Comparison of ENCODE assay signal across 18 mouse cellular contexts in genomic region chr4:114315051-114315450, GRCm38 (mm10).
A peak's percentile ranks its signal among the peaks of the same experiment; 100 is the strongest.
DNase-seq lines count a peak whose midpoint lies in the region; ATAC-seq lines count a peak whose summit lies in the region.
"Had no signal": no experiment of that assay in that cellular context is flagged by ENCODE, and none has a peak within 500 bp of the region (broad histone marks: within the 10 kb centered on the region; RNA-seq: fewer than 3 reads in every experiment).

No protein-coding gene starts in this region.

- H3K4me1 ChIP-seq in kidney, embryonic 15.5 days, result no peaks in the 10 kb centered on the region
- H3K4me1 ChIP-seq in embryonic facial prominence, embryonic 10.5 days, result no peaks in the 10 kb centered on the region
- H3K4me1 ChIP-seq: forebrain, embryonic 13.5 days; heart, embryonic 13.5 days; hindbrain, embryonic 12.5 days had no signal

- ATAC-seq in kidney, embryonic 15.5 days (replicated peaks; ENCODE audit: low FRiP score), result no peak
- ATAC-seq: forebrain, embryonic 13.5 days; hindbrain, embryonic 16.5 days had no signal

- no peaks in the 10 kb centered on the region for H3K36me3 ChIP-seq in kidney, embryonic 15.5 days
- no peaks in the 10 kb centered on the region for H3K36me3 ChIP-seq in embryonic facial prominence, embryonic 10.5 days (replicated peaks)
- H3K36me3 ChIP-seq: heart, embryonic 13.5 days; hindbrain, embryonic 12.5 days had no signal

- no peak overlapping the region for H3K4me2 ChIP-seq in kidney, embryonic 15.5 days
- H3K4me2 ChIP-seq: forebrain, embryonic 13.5 days; heart, embryonic 13.5 days; hindbrain, embryonic 12.5 days had no signal

- WGBS in kidney, embryonic 15.5 days, result 55% methylated on average over 2 of the region's 2 CpGs
- 72% methylated on average over 2 of the region's 2 CpGs for WGBS in embryonic facial prominence, embryonic 10.5 days

- H3K4me3 ChIP-seq in kidney, embryonic 15.5 days (replicated peaks), result no peak overlapping the region
- H3K4me3 ChIP-seq in embryonic facial prominence, embryonic 10.5 days, result no peak overlapping the region
- H3K4me3 ChIP-seq: forebrain, embryonic 13.5 days; gastrocnemius, adult 2 months; heart, embryonic 13.5 days; hindbrain, embryonic 12.5 days had no signal

- no peaks in the 10 kb centered on the region for H3K9me3 ChIP-seq in kidney, embryonic 15.5 days (replicated peaks)
- H3K9me3 ChIP-seq in embryonic facial prominence, embryonic 10.5 days, result no peaks in the 10 kb centered on the region
- H3K9me3 ChIP-seq: forebrain, embryonic 13.5 days; heart, embryonic 13.5 days; hindbrain, embryonic 12.5 days had no signal

- H3K27me3 ChIP-seq in kidney, embryonic 15.5 days, result peaks cover 32% of the 10 kb centered on the region
- H3K27me3 ChIP-seq in embryonic facial prominence, embryonic 10.5 days (replicated peaks; ENCODE audit: low read depth, poor library complexity, severe bottlenecking), result no peaks in the 10 kb centered on the region
- H3K27me3 ChIP-seq: forebrain, embryonic 13.5 days; heart, embryonic 13.5 days; hindbrain, embryonic 12.5 days had no signal

- peak; percentile 57 for DNase-seq in kidney, adult 11 months
- peak; percentile 63 for DNase-seq in 3T3-L1 (ENCODE audit: low read depth, low spot score)
- peak; percentile 63 to 68 for DNase-seq in kidney, adult 8-10 months
- DNase-seq in kidney, postnatal 25 days, result peak; percentile 46 to 54
- no peak for DNase-seq in embryonic facial prominence, embryonic 10.5 days (ENCODE audit: low spot score)
- DNase-seq in right cerebral cortex, postnatal 25 days, result no peak
- DNase-seq: adrenal gland, adult 8-10 months; cerebellum, adult 18-20 months; cerebellum, adult 9-11 months; cerebellum, postnatal 36 days; gastrocnemius, adult 2 months; gastrocnemius, postnatal 25 days; heart, postnatal 36 days had no signal

- no peak overlapping the region for H3K9ac ChIP-seq in kidney, embryonic 15.5 days
- H3K9ac ChIP-seq: forebrain, embryonic 13.5 days; heart, embryonic 13.5 days; hindbrain, embryonic 12.5 days had no signal

- no peak overlapping the region for H3K27ac ChIP-seq in kidney, embryonic 15.5 days
- H3K27ac ChIP-seq in embryonic facial prominence, embryonic 10.5 days (replicated peaks), result no peak overlapping the region
- H3K27ac ChIP-seq: forebrain, embryonic 13.5 days; gastrocnemius, adult 2 months; heart, embryonic 13.5 days; hindbrain, embryonic 12.5 days had no signal

Comparison
In these comparisons a context has a peak if more than half of its experiments do, and no peak if none do; other contexts are left out.
1. DNase-seq: peak in kidney, adult 11 months (single experiment), 3T3-L1 (single experiment), kidney, adult 8-10 months (2 of 2) and kidney, postnatal 25 days (2 of 2); none in embryonic facial prominence, embryonic 10.5 days (single experiment) and right cerebral cortex, postnatal 25 days (single experiment).